Mouse (Mus musculus): ENCODE data around the gene Vegfa. TPM values are rescaled to one million over a fixed set of nuclear protein-coding genes. Genes with fewer than 3 reads are reported as not detected.

Vegfa gene
- total RNA-seq (2021): 100 to 1,000 TPM; 192 to 209 TPM

- DNase-seq: peak; percentile 96
Observed at GRCm38 (mm10) chr17:46032257-46032991, at the start of gene Vegfa. Gene Vegfa (minus strand): TSS chr17:46032369.

DNA sequence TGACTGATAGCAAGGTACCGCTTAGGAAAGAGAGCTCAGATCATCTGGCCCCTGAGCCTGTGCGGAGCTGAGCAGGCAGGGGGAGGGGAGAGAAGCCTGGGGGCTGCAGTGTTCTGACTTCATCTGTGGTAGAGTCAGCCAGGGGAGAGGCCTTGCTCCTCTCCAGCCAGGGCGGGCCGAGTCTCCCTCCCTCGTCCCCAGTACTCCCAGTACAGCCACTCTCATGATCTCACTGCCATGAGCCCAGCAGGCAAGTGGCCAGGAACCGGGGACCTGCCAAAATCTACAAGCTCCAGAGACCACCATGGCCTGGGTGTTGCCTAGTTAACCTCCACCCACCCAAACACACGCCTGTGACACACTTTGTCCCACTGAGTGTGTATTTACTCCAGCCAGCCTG, 49.5 kb upstream of the Vegfa start:
- peak; percentile 82 for DNase-seq

DNA sequence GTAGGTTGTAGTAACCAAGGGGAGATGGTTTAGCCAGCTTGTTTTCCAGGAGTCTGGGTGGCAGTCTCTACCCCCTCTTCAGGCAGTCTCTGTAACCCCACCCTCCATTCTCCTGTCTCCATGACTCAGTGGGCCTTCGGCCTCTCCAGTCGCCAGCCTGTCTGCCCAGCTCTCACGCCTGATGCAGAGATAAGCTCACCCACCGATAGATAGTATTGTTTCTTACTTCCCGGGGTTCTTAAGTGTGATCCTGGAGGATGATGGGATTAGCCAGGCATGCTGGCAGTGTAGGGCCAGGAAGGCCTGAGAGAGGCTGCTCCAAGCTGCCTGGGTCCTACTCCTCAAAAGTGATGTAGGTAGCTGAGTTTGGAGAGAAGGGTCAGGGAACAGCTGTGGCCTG, 48.9 kb upstream of the Vegfa start:
- no peak for DNase-seq

GRCm38 (mm10) chr17:46080388-46080787, 48.2 kb upstream of the Vegfa start:
- DNase-seq: no peak

DNA sequence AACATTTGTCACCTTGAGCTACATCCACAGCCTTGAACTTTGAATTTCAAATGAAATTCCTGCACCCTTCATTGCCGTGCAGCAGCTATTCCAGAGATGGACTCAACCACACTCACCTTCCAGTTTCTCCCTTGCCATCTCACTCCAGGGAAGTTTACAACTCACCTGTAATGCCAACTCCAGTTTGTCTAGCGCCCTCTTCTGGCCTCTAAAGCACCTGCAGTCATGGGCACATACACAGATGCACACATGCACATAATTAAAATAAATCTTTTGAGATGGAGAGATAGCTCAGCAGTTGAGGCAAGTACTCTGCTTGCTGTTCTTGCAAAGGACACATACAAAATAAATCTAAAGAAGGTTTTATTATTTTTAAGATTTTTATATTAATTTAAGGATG, 46.9 kb upstream of the Vegfa start:
- DNase-seq: no peak

DNA sequence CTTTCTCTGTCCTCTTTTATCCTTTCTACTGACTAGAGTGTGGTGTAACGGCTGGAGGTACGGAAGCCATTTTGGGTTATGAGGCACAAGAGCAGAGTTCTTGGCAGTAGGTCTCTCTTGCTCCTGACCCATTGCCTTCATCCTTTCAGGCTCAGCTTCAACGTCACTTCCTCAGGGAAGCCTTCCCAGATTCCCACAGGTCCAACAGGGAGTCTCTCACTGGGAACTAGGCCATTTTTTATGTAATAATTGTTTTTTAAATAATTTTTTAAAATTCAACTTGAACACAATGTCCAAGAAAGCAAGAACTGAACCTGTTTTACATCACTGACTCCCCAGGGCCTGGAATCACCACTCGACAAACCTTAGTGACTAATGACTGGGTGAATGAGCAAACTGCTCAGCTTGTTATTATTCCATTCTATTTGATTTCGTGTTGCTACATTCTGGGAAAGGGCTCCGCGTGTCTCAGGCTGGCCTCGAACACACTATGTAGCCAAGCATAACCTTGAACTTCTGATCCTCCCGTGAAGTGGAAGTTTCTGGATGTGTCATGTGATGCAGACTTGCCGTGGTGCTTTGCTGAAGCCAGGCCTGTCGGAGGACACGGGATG, 45.9 kb upstream of the Vegfa start:
- no peak for DNase-seq

- DNase-seq: no peak
Observed at GRCm38 (mm10) chr17:46076260-46076551, 44.0 kb upstream of the Vegfa start.

GRCm38 (mm10) chr17:46075551-46076259, 43.5 kb upstream of the Vegfa start:
- DNase-seq: no peak

DNA sequence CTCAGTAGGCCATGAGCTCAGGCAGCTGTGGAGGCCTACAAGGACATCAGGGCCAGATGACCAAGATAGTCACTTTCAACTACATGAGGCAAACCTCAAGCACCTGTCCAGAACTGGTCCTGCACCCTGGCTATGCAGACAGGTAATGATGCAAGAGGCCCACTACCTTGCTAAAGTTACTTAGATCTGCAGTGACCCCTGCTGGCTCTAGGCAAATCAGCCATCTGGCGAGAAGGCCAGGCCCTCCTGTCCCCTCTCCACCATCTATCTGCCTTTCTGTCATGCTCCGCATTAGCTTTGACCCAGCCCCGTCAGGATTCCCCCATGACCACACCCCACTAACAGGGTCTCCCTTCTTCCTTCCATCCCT, 42.9 kb upstream of the Vegfa start:
- peak; percentile 45 for DNase-seq

- DNase-seq: no peak
Observed at GRCm38 (mm10) chr17:46074398-46075115, 42.4 kb upstream of the Vegfa start.

- peak; percentile 71 for DNase-seq
Observed at GRCm38 (mm10) chr17:46073730-46074301, 41.6 kb upstream of the Vegfa start.

DNA sequence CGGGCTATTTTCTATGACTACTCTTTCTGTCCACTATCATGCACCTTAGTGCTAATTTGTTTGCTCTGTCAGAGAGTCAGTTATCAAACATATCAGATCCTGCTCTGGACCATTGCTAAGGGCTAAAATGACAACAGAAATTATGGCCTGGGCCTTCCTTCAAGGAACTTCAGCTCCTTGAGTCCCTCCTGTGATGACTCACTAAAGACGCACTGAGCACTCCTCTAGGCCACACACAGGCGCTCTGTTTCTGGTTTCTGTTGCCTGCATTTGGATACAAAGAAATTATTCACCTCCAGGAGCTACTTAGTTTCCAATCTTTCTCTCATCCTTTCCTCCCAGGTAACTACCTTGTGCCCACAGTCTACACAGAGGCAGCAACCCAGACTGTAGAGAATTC, 39.4 kb upstream of the Vegfa start:
- DNase-seq: no peak

DNA sequence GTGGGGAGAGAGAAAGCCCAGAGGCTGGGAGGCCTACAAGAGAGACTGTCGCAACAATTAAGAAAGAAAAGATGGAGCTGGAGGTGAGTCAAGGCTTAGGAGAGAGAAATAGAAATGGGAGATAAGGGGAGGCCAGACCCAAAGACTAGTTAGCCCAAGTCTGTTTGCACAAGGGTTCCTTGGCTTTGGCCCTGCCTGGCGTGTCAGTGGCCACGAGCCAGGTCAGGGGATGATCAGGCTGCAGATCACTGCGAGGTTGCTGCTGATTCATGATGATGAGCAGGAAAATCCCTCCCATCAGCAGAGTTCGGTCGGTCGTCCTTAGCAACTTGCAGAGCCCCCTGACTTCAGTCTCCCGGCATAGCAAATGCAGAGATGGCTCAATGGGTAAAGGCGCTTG, 37.9 kb upstream of the Vegfa start:
- DNase-seq: no peak

DNA sequence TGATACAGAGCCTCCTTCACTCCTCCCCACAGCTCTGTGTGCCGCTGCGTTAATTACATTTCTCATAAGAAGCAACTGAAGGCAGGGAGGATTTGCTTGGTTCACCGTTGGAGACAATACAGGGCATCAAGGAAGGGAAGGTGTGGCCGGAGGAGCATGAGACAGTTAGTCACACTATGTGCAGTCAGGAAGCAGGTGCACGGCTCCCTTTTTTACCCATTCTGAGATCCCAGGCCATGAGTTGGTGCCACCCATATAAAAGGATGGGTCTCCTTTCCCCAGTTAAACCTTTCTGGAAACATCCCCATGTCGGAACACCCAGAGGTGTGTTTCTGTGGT, 31.8 kb upstream of the Vegfa start:
- no peak for DNase-seq

DNA sequence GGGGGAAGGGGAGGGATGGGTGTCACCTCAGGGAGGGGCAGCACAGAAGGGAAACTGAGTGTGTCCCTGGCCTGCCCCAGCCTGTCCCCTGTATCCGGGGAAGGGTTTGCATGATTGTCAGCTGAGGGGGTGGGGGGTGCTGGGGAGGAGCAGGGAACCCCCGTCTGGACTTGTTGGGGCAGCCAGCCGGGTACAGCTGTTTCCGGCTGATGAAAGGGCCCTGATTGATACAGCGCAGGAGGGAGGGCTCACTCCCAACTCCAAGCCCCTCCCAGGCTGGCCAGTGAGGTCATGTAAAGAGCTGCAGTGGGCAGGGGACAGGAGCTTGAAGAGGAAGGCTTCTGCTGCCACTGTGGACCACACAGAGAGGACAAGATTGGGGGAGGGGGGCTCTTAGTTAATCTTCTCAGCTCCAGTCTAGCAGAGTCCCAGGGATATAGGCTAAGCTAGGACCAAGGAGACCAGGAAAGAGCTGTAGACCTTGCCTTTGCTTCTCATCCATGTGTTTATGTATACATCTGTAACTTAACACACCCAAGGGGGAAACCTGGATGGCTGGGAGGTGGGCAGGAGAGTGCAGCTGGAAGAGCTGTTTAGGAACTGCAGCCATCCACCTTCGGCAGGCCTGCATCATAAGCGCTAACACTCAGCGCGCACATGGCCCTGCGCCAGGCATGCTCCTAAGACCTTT, 31.3 kb upstream of the Vegfa start:
- peak; percentile 71 for DNase-seq

DNA sequence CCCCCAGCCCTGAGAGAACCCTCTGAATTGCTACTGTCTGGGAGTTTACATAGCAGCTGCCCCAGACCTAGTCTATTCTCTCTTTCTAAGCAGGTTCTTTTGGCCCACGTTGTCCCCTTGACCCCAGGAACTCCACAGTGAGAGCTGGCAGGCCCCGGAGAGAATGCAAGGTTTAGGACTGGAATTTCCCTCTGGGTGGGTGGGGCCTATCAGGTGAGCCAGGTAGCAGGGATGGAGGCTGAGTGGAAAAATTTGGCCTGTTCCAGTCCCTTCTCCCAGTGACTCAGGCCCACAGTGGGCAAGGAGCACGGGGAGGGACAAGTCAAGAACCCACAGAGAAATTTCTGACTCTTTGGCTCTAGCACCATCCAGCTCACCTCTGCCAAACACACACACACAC, 28.1 kb upstream of the Vegfa start:
- DNase-seq: no peak

DNA sequence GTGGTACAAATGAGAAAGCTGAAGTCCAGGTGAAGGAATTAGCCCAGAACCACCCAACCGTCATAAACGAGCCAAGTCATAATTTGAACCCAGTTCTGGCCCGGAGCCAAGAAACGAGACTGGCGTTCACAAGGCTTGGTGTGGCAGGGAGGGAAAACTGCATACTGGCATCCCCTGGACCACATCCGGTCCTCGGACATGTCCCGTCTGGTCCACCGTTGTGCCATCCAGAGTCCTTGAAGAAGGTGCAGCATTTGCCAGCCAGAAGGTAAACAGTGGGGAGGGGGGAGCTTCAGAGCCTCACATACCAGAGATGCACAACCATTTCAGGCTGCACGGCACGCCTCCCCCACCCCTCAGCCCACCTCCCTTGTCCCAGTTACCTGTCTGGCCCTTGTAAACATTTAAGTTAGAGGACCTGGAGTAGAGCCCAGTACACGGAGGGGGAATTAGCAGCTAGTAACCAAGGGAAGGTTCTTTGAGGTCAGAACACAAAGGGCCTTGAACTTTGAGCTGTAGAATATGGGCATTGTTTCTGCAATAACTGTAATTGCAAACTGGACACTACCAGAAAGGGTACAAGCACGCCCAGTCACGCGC, 27.2 kb upstream of the Vegfa start:
- DNase-seq: no peak

- DNase-seq: no peak
Observed at GRCm38 (mm10) chr17:46056288-46056687, 24.1 kb upstream of the Vegfa start.

GRCm38 (mm10) chr17:46055736-46056135, 23.6 kb upstream of the Vegfa start:
- no peak for DNase-seq

DNA sequence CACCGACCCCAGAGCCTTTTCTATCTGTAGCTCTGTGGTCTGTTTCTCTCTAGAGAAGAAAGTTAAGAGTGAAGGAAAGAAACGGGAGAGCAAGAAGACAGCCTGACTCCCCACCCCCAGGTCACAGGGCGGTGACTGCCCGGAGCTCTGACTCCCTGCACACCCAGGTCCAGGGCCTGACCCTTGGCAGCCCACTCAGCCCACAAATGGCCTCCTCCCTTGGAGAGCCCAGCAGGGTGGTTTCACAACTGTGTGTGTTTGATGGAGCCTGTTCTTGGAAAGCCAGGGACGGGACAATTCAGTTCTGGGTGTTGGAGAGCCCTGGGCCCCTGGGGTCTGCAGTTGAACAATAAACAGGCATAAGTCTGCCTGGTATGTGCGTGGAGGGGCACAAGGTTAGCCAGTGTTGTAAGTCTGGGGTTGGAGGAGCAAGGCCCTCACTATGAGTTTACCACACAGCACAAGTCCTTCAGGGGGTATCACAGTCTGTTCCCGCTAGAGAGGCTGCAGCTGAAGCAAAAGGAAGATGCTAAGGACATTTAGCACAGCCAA, 21.2 kb upstream of the Vegfa start:
- DNase-seq: no peak

GRCm38 (mm10) chr17:46052146-46052545, 20.0 kb upstream of the Vegfa start:
- DNase-seq: no peak

GRCm38 (mm10) chr17:46051356-46051755, 19.2 kb upstream of the Vegfa start:
- DNase-seq: no peak

Measured in heart, postnatal 4 days (tissue).